Mouse (Mus musculus) left cerebral cortex, adult 9 months (tissue): ENCODE results near the gene Npas2.

ENCODE experiments used
- DNase-seq, 2 experiments: peaks; one replicate each; pipeline ENCODE4 v3.0.0; 2022; ENCODE audit warnings: low spot score in 2 of 2

Gene Npas2

GRCm38 (mm10) chr1:39410085-39410821 is 216.7 kb downstream of the Npas2 start:
- no peak for DNase-seq
